Mouse (Mus musculus) thymus, adult 2 months (tissue): Measurements from ENCODE around the gene Hsf2bp. TPM values are rescaled to one million over a fixed set of nuclear protein-coding genes. Genes with fewer than 3 reads are reported as not detected.

ENCODE experiments used
- DNase-seq: peaks from one replicate; pipeline ENCODE4 v3.0.0; 2021
- H3K27ac ChIP-seq: fragments of 200-500 bp; 2 replicates; pipeline ENCODE4 v1.5.1; 2012; ENCODE audit warnings: low read length, control low read depth; ENCODE audit not compliant: control insufficient read depth, insufficient read depth
- H3K27me3 ChIP-seq: fragments of 200-500 bp; 2 replicates; pipeline ENCODE4 v1.6.1; 2012; ENCODE audit warnings: mild to moderate bottlenecking, low read length, moderate library complexity, mixed read lengths; ENCODE audit not compliant: control insufficient read depth, insufficient read depth
- H3K36me3 ChIP-seq: fragments of 200-500 bp; 2 replicates; pipeline ENCODE4 v1.6.1; 2012; ENCODE audit warnings: mild to moderate bottlenecking, low read length, moderate library complexity; ENCODE audit not compliant: control insufficient read depth, insufficient read depth
- H3K4me1 ChIP-seq: fragments of 200-500 bp; replicated peaks from 2 replicates; pipeline ENCODE4 v1.6.1; 2012; ENCODE audit warnings: low read length; ENCODE audit not compliant: control insufficient read depth, insufficient read depth
- H3K4me3 ChIP-seq: fragments of 200-500 bp; 2 replicates; pipeline ENCODE4 v1.5.1; 2012; ENCODE audit warnings: mild to moderate bottlenecking, low read length, control low read depth, moderate library complexity; ENCODE audit not compliant: control insufficient read depth, insufficient read depth
- CTCF ChIP-seq: fragments of 200-500 bp; IDR thresholded peaks from 2 replicates; pipeline ENCODE4 v1.5.1; 2012; ENCODE audit warnings: mild to moderate bottlenecking, control low read depth, low read length, moderate library complexity, borderline replicate concordance; ENCODE audit not compliant: control insufficient read depth, poor library complexity, insufficient read depth; ENCODE audit errors: extremely low read depth
- POLR2A ChIP-seq: fragments of 200-500 bp; IDR thresholded peaks from 2 replicates; pipeline ENCODE4 v1.6.1; 2012; ENCODE audit warnings: mild to moderate bottlenecking, low read length, control low read depth, moderate library complexity; ENCODE audit not compliant: control insufficient read depth, poor library complexity, insufficient read depth; ENCODE audit errors: extremely low read depth
- WGBS: fragments of 180-500 bp; shearing (Covaris S2); methylation state at CpG from one replicate; pipeline ENCODE4 v1.1.7; 2018; 5-methylcytosine and 5-hydroxymethylcytosine counted together
- polyA plus RNA-seq: library from polyadenylated mRNA; depleted of rRNA; stranded (reverse); fragments of >200 nt; gene quantifications from 2 replicates; pipeline ENCODE4 v1.2.3, GENCODE M21; 2012

Gene Hsf2bp
- polyA plus RNA-seq, 1 experiment: 0.54 TPM

- H3K4me3 ChIP-seq: no peak overlapping the region
- no peaks in the 10 kb centered on the region for H3K27me3 ChIP-seq
- H3K27ac ChIP-seq: no peak overlapping the region
- TF ChIP-seq POLR2A: no peak
- TF ChIP-seq CTCF: no peak
- WGBS: 98% methylated on average over 16 of the region's 16 CpGs
- DNase-seq: no peak
- no peaks in the 10 kb centered on the region for H3K36me3 ChIP-seq
- no peaks in the 10 kb centered on the region for H3K4me1 ChIP-seq
Observed at GRCm38 (mm10) chr17:31912387-31912786, 123.8 kb downstream of the Hsf2bp start.

DNA sequence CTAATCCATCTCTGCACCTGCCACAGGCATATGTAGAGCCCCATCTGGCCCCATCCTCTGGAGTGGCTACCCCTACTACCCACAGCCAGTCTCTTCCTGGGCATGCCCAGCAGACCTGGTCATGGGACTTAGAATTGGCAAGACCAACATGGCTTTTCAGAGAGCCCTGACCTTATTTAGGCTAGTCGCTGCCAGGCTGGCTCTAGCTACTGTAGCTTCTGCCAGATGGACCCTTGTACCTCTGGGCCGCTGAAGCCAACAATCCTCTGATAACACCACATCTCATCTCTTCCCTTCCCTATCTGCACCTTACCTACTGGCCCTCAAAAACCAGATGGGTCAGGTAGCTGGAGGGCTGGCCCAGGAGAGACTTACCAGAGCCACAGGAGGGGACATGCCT, 127.2 kb downstream of the Hsf2bp start:
- H3K4me3 ChIP-seq: no peak overlapping the region
- no peaks in the 10 kb centered on the region for H3K36me3 ChIP-seq
- 94% methylated on average over 2 of the region's 2 CpGs for whole genome bisulfite sequencing
- no peak overlapping the region for H3K27ac ChIP-seq
- TF ChIP-seq POLR2A (no peak), CTCF (no peak)
- peaks cover 19% of the 10 kb centered on the region for H3K4me1 ChIP-seq
- DNase-seq: no peak
- no peaks in the 10 kb centered on the region for H3K27me3 ChIP-seq

DNA sequence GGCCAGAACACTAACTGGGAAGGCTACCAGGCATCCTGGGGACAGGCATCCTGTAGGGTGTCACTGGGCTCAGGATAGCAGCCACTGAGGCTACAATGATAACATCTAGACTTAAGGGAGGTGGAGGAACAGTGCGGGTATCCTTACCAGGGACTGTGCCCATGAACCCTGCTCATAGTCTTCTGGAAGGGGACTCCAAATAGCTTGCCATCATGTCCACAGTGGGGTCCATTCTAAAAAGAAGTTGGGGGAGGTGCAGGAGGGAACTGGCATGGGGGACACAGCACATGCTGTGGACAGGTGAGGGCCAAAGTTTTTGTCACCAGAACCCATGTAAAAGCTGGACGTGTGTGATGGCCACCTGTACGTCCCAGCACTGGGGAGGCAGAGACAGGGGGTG, 129.7 kb downstream of the Hsf2bp start:
- Histone ChIP-seq H3K36me3 (no peaks in the 10 kb centered on the region), H3K4me1 (peaks cover 19% of the 10 kb centered on the region), H3K27ac (no peak overlapping the region), H3K27me3 (no peaks in the 10 kb centered on the region), H3K4me3 (no peak overlapping the region)
- TF ChIP-seq POLR2A: no peak
- TF ChIP-seq CTCF: no peak
- DNase-seq: no peak
- WGBS: 99% methylated on average over 3 of the region's 3 CpGs

DNA sequence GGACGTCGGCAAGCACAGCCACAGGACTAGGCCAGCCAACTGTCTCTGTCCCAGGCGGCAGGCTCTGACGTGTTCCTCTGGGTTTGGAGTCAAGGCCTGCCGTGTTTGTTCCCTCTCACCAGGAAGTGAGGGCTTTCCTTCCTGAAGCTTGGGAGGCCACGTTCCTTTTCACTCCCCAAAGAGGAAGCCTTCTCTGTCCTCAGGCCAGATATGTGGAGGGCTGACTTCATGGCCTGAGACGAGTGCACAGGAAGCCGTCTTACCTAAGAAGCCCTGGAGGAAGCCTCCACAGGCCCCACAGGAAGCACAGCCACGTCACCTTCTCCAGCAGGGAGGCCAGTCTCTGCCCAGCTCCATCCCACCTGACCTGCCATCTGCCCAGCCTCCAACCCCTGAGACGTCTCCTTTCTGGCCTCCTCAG, 130.3 kb downstream of the Hsf2bp start:
- WGBS: 20% methylated on average over 10 of the region's 10 CpGs
- H3K4me1 ChIP-seq: peaks cover 19% of the 10 kb centered on the region
- peak overlapping the region; percentile 61; the same call in 1 of the 2 replicates for H3K27ac ChIP-seq
- peak; percentile 29 for DNase-seq
- TF ChIP-seq CTCF (no peak), POLR2A (no peak)
- H3K36me3 ChIP-seq: no peaks in the 10 kb centered on the region
- no peaks in the 10 kb centered on the region for H3K27me3 ChIP-seq
- H3K4me3 ChIP-seq: peak overlapping the region; percentile 15

DNA sequence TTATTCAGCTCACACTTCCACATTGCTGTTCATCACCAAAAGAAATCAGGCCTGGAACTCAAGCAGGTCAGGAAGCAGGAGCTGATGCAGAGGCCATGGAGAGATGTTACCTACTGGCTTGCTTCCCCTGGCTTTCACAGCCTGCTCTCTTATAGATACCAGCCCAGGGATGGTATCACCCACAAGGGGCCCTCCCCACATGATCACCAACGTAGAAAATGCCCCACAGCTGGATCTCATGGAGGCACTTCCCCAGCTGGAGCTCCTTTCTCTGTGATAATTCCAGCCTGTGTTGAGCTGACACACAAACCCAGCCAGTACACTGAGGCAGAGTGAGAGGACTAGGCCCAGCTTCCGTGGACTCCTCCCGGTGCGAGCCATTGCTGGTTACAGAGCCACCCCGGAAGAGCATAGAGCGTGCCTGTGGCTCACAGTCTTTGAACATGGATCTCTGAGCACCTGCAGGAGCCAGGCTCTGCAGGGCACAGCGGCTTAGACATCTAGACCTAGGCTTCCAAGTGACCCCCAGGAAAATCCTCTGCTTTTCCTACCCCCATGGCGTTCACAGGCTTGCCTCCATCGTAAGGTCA, 130.9 kb downstream of the Hsf2bp start:
- 62% methylated on average over 9 of the region's 9 CpGs for WGBS
- Histone ChIP-seq H3K27ac (peak overlapping the region; percentile 61; the same call in 1 of the 2 replicates), H3K36me3 (no peaks in the 10 kb centered on the region), H3K27me3 (no peaks in the 10 kb centered on the region), H3K4me1 (peaks cover 19% of the 10 kb centered on the region), H3K4me3 (peak overlapping the region; percentile 15)
- DNase-seq: peak; percentile 6
- TF ChIP-seq POLR2A: no peak
- TF ChIP-seq CTCF: no peak

GRCm38 (mm10) chr17:31904036-31904435, 132.1 kb downstream of the Hsf2bp start:
- no peaks in the 10 kb centered on the region for H3K27me3 ChIP-seq
- TF ChIP-seq POLR2A (no peak), CTCF (no peak)
- peaks cover 19% of the 10 kb centered on the region for H3K4me1 ChIP-seq
- no peaks in the 10 kb centered on the region for H3K36me3 ChIP-seq
- WGBS: 89% methylated on average over 7 of the region's 7 CpGs
- DNase-seq: no peak
- no peak overlapping the region for H3K4me3 ChIP-seq
- H3K27ac ChIP-seq: no peak overlapping the region
